7 mouse cellular contexts compared by ENCODE assay signal in genomic region chr8:121829777-121830362, GRCm38 (mm10). TPM values are rescaled to one million over a fixed set of nuclear protein-coding genes. Genes with fewer than 3 reads are reported as not detected.
DNase-seq lines count a peak whose midpoint lies in the region; ATAC-seq and TF ChIP-seq lines count a peak whose summit lies in the region.

No protein-coding gene starts in this region.

- peaks cover 4% of the 10 kb centered on the region; the same call in 1 of the 2 replicates for H3K27me3 ChIP-seq in lung, embryonic 16.5 days (ENCODE audit: control insufficient read depth, insufficient read depth, low read depth, low read length)
- H3K27me3 ChIP-seq in embryonic facial prominence, embryonic 11.5 days (ENCODE audit: control insufficient read depth, insufficient read depth, low read length), result no peaks in the 10 kb centered on the region
- H3K27me3 ChIP-seq in testis, adult 2 months (ENCODE audit: control insufficient read depth, insufficient read depth, low read length), result no peaks in the 10 kb centered on the region

- peak overlapping the region; percentile 86 for H3K9ac ChIP-seq in lung, embryonic 16.5 days (ENCODE audit: low read length)
- peak overlapping the region; percentile 78 for H3K9ac ChIP-seq in embryonic facial prominence, embryonic 11.5 days (replicated peaks; ENCODE audit: low read length)

- ATAC-seq in lung, embryonic 16.5 days (ENCODE audit: low read depth), result peak; percentile 75
- ATAC-seq in embryonic facial prominence, embryonic 11.5 days (replicated peaks; ENCODE audit: insufficient number of reproducible peaks, low FRiP score, low TSS enrichment, low read depth), result no peak; the same call in 1 of the 2 replicates
- ATAC-seq in hematopoietic stem cell, adult 5-6 weeks (replicated peaks in 1 of 2; ENCODE audit: insufficient read depth in 1 of 2, low FRiP score in 2 of 2, low TSS enrichment in 1 of 2, low read depth in 1 of 2, poor library complexity in 2 of 2, severe bottlenecking in 2 of 2), result peak; percentile 58 to 73

- no peak for TF ChIP-seq POLR2A in testis, adult 2 months (IDR thresholded peaks at IDR 0.05; ENCODE audit: control insufficient read depth, low read depth, low read length)

- DNase-seq in lung, postnatal 4 days, result no peak
- DNase-seq in embryonic facial prominence, embryonic 11.5 days (ENCODE audit: low spot score), result no peak
- no peak for DNase-seq in urinary bladder, postnatal 4 days (ENCODE audit: low spot score in 2 of 2)

- H3K27ac ChIP-seq in lung, embryonic 16.5 days (ENCODE audit: low read length), result 0 out of 2 replicates have a peak overlapping the region, but pooled peaks have one; percentile 6
- H3K27ac ChIP-seq in embryonic facial prominence, embryonic 11.5 days (replicated peaks; ENCODE audit: low read depth, low read length), result no peak overlapping the region
- H3K27ac ChIP-seq in macrophage, result peak overlapping the region; percentile 42
- peak overlapping the region; percentile 86 for H3K27ac ChIP-seq in testis, adult 2 months (ENCODE audit: control insufficient read depth, insufficient read depth, low read depth, low read length)

- no peak for TF ChIP-seq CTCF in testis, adult 2 months (IDR thresholded peaks at IDR 0.05; ENCODE audit: control insufficient read depth, insufficient read depth, insufficient replicate concordance, low read depth, low read length)

- H3K4me2 ChIP-seq in lung, embryonic 16.5 days (ENCODE audit: low read depth, low read length), result peak overlapping the region; percentile 68
- H3K4me2 ChIP-seq in embryonic facial prominence, embryonic 11.5 days (ENCODE audit: low read depth, low read length), result peak overlapping the region; percentile 87

- WGBS in lung, embryonic 16.5 days, result 18% methylated on average over 18 of the region's 18 CpGs
- WGBS in embryonic facial prominence, embryonic 11.5 days, result 14% methylated on average over 18 of the region's 18 CpGs
- WGBS in macrophage (ENCODE audit: missing documents), result 24% methylated on average over 18 of the region's 18 CpGs

- no peaks in the 10 kb centered on the region for H3K36me3 ChIP-seq in lung, embryonic 16.5 days (ENCODE audit: control insufficient read depth, insufficient read depth, low read length)
- H3K36me3 ChIP-seq in embryonic facial prominence, embryonic 11.5 days (replicated peaks; ENCODE audit: control insufficient read depth, insufficient read depth, low read depth, low read length), result no peaks in the 10 kb centered on the region
- H3K36me3 ChIP-seq in macrophage (ENCODE audit: inconsistent target), result no peaks in the 10 kb centered on the region
- no peaks in the 10 kb centered on the region for H3K36me3 ChIP-seq in testis, adult 2 months (ENCODE audit: control insufficient read depth, insufficient read depth, low read length)

- peaks cover 15% of the 10 kb centered on the region for H3K4me1 ChIP-seq in lung, embryonic 16.5 days (replicated peaks; ENCODE audit: control insufficient read depth, insufficient read depth, low read length)
- H3K4me1 ChIP-seq in embryonic facial prominence, embryonic 11.5 days (ENCODE audit: control insufficient read depth, insufficient read depth, low read length), result peaks cover 8% of the 10 kb centered on the region
- H3K4me1 ChIP-seq in testis, adult 2 months (ENCODE audit: control insufficient read depth, insufficient read depth, low read length), result peaks cover 6% of the 10 kb centered on the region

- no peaks in the 10 kb centered on the region for H3K9me3 ChIP-seq in lung, embryonic 16.5 days (ENCODE audit: control insufficient read depth, low read length)
- H3K9me3 ChIP-seq in embryonic facial prominence, embryonic 11.5 days (replicated peaks; ENCODE audit: control insufficient read depth, low read length), result no peaks in the 10 kb centered on the region

- peak overlapping the region; percentile 86 for H3K4me3 ChIP-seq in lung, embryonic 16.5 days (ENCODE audit: low read length)
- H3K4me3 ChIP-seq in embryonic facial prominence, embryonic 11.5 days (ENCODE audit: low read depth, low read length), result peak overlapping the region; percentile 85
- peak overlapping the region; percentile 88 for H3K4me3 ChIP-seq in macrophage (ENCODE audit: inconsistent target)
- H3K4me3 ChIP-seq in testis, adult 2 months (ENCODE audit: control insufficient read depth, low read depth, low read length), result peak overlapping the region; percentile 98

- peaks cover 22% of the 10 kb centered on the region for H3K79me2 ChIP-seq in macrophage (ENCODE audit: inconsistent target)

RNA-seq across cellular contexts. Expression of gene Klhdc4, which starts 0.5 kb away (rescaled TPM):
- 33.2 and 34.6 TPM in 2 replicates for polyA plus RNA-seq in lung, embryonic 16.5 days (2015; fragmentation: Nextera tagmentation; extraction: Ambion mirVana)
- 43.1 and 45.3 TPM in 2 replicates for polyA plus RNA-seq in embryonic facial prominence, embryonic 11.5 days (2014; fragmentation: Nextera tagmentation; extraction: Ambion mirVana)
- 25.7 and 32.3 TPM in 2 replicates for total RNA-seq in hematopoietic stem cell, adult 5-6 weeks (2017)
- 100 to 1,000 TPM in 5 of 26 experiments, 10 to 100 TPM in 21; 47.6 to 117 (median 79.4) TPM for total RNA-seq in macrophage (2018; cell fraction: chromatin; rRNA removed)
- total RNA-seq in macrophage (2018; cell fraction: cytosol; rRNA removed), result 10 to 100 TPM; 13.0 to 21.1 (median 16.5) TPM
- total RNA-seq in macrophage (2018; cell fraction: nucleus; rRNA removed), result 10 to 100 TPM; 21.1 to 54.6 (median 37.3) TPM
- 18.7 to 27.6 TPM (median 19.1 TPM) in 3 replicates for polyA plus RNA-seq in macrophage (2018)
- 12.5 and 13.6 TPM in 2 replicates for polyA plus RNA-seq in testis, adult 2 months (2012; rRNA removed)
